Mouse (Mus musculus) v-Abl transformed pro-B cells (cell line): ENCODE results near the gene Shisa5.

ENCODE experiments used
- in situ Hi-C, 2 experiments: fragments of 400-800 bp; cut with MboI; formaldehyde crosslinking; loops; one replicate each; pipeline ENCODE4 v1.15.1; 2025; ENCODE audit not compliant: unreplicated experiment in 2 of 2

The Shisa5 gene

GRCm38 (mm10) chr9:109081749-109082123 lies 43.4 kb downstream of the Shisa5 start:
- in situ Hi-C loops, result loop anchor here in 1 of 2 experiments (25.0 kb wide), 1 partner anchor 1544 kb away; the partner anchor contains the start of genes Cyb561d2, Nprl2, Tmem115 and Zmynd10

- in situ Hi-C loops, result loop anchor here in 1 of 2 experiments (25.0 kb wide), 1 partner anchor 1545 kb away; the partner anchor contains the start of genes Cyb561d2, Nprl2, Tmem115 and Zmynd10
Measured at GRCm38 (mm10) chr9:109082124-109082800, 43.9 kb downstream of the Shisa5 start, which contains the start of the genes Ccdc51 and Tma7. Ccdc51 (plus strand) TSS chr9:109082493. Tma7 (minus strand) TSS chr9:109082587.

- in situ Hi-C loops, result loop anchor here in 1 of 2 experiments (25.0 kb wide), 1 partner anchor 1548 kb away; the partner anchor contains the start of genes Cyb561d2, Nprl2, Tmem115 and Zmynd10
Measured at GRCm38 (mm10) chr9:109084922-109085321, 46.6 kb downstream of the Shisa5 start.

- in situ Hi-C loops, result loop anchor here in 1 of 2 experiments (25.0 kb wide), 1 partner anchor 1551 kb away; the partner anchor contains the start of genes Cyb561d2, Nprl2, Tmem115 and Zmynd10
Measured at GRCm38 (mm10) chr9:109087987-109088386, 49.6 kb downstream of the Shisa5 start.

- in situ Hi-C loops, result loop anchor here in 1 of 2 experiments (25.0 kb wide), 1 partner anchor 1553 kb away; the partner anchor contains the start of genes Cyb561d2, Nprl2, Tmem115 and Zmynd10
Measured at GRCm38 (mm10) chr9:109090446-109090845, 52.1 kb downstream of the Shisa5 start.

GRCm38 (mm10) chr9:109091802-109092201 lies 53.4 kb downstream of the Shisa5 start:
- in situ Hi-C loops, result loop anchor here in 1 of 2 experiments (25.0 kb wide), 1 partner anchor 1555 kb away; the partner anchor contains the start of genes Cyb561d2, Nprl2, Tmem115 and Zmynd10

GRCm38 (mm10) chr9:109092799-109093198 lies 54.4 kb downstream of the Shisa5 start:
- in situ Hi-C loops, result loop anchor here in 1 of 2 experiments (25.0 kb wide), 1 partner anchor 1555 kb away; the partner anchor contains the start of genes Cyb561d2, Nprl2, Tmem115 and Zmynd10

- in situ Hi-C loops, result loop anchor here in 1 of 2 experiments (25.0 kb wide), 1 partner anchor 1557 kb away; the partner anchor contains the start of genes Cyb561d2, Nprl2, Tmem115 and Zmynd10
Measured at GRCm38 (mm10) chr9:109093786-109094552, 55.6 kb downstream of the Shisa5 start.

- in situ Hi-C loops, result loop anchor here in 1 of 2 experiments (25.0 kb wide), 1 partner anchor 1557 kb away; the partner anchor contains the start of genes Cyb561d2, Nprl2, Tmem115 and Zmynd10
Measured at GRCm38 (mm10) chr9:109094553-109095136, 56.3 kb downstream of the Shisa5 start.

- in situ Hi-C loops, result loop anchor here in 1 of 2 experiments (25.0 kb wide), 1 partner anchor 1558 kb away; the partner anchor contains the start of genes Cyb561d2, Nprl2, Tmem115 and Zmynd10
Measured at GRCm38 (mm10) chr9:109095137-109095982, 57.0 kb downstream of the Shisa5 start, which contains the start of gene Plxnb1. Plxnb1 (plus strand) TSS chr9:109095389.

GRCm38 (mm10) chr9:109096251-109096661 lies 57.9 kb downstream of the Shisa5 start:
- in situ Hi-C loops, result loop anchor here in 1 of 2 experiments (25.0 kb wide), 1 partner anchor 1559 kb away; the partner anchor contains the start of genes Cyb561d2, Nprl2, Tmem115 and Zmynd10

- in situ Hi-C loops, result loop anchor here in 1 of 2 experiments (25.0 kb wide), 1 partner anchor 1560 kb away; the partner anchor contains the start of genes Cyb561d2, Nprl2, Tmem115 and Zmynd10
Measured at GRCm38 (mm10) chr9:109096856-109097255, 58.5 kb downstream of the Shisa5 start.

GRCm38 (mm10) chr9:109097291-109097690 lies 58.9 kb downstream of the Shisa5 start:
- in situ Hi-C loops, result loop anchor here in 1 of 2 experiments (25.0 kb wide), 1 partner anchor 1560 kb away; the partner anchor contains the start of genes Cyb561d2, Nprl2, Tmem115 and Zmynd10

- in situ Hi-C loops, result loop anchor here in 1 of 2 experiments (25.0 kb wide), 1 partner anchor 1561 kb away; the partner anchor contains the start of genes Cyb561d2, Nprl2, Tmem115 and Zmynd10
Measured at GRCm38 (mm10) chr9:109097831-109098230, 59.5 kb downstream of the Shisa5 start.

- in situ Hi-C loops, result loop anchor here in 1 of 2 experiments (25.0 kb wide), 1 partner anchor 1561 kb away; the partner anchor contains the start of genes Cyb561d2, Nprl2, Tmem115 and Zmynd10
Measured at GRCm38 (mm10) chr9:109098366-109098765, 60.0 kb downstream of the Shisa5 start.

- in situ Hi-C loops, result loop anchor here in 1 of 2 experiments (25.0 kb wide), 1 partner anchor 1562 kb away; the partner anchor contains the start of genes Cyb561d2, Nprl2, Tmem115 and Zmynd10
Measured at GRCm38 (mm10) chr9:109098969-109099368, 60.6 kb downstream of the Shisa5 start.

GRCm38 (mm10) chr9:109100307-109100928 lies 62.1 kb downstream of the Shisa5 start:
- in situ Hi-C loops, result loop anchor here in 1 of 2 experiments (25.0 kb wide), 1 partner anchor 987 kb away; no protein-coding TSS in a partner anchor
